Mouse (Mus musculus) c-Kit-positive CD71-positive TER-119-positive erythroid progenitor cells, embryonic 14.5 days (primary cell): ENCODE measurements around the gene Aprt.

Experiments
- DNase-seq: peaks from one replicate; pipeline ENCODE4 v3.0.0-alpha.2; 2013; ENCODE audit warnings: low spot score

Gene Aprt

GRCm38 (mm10) chr8:122576648-122577022 lies at the start of gene Aprt:
Gene Aprt, minus strand, starts transcription at chr8:122576909.
- peak; percentile 94 for DNase-seq

DNA sequence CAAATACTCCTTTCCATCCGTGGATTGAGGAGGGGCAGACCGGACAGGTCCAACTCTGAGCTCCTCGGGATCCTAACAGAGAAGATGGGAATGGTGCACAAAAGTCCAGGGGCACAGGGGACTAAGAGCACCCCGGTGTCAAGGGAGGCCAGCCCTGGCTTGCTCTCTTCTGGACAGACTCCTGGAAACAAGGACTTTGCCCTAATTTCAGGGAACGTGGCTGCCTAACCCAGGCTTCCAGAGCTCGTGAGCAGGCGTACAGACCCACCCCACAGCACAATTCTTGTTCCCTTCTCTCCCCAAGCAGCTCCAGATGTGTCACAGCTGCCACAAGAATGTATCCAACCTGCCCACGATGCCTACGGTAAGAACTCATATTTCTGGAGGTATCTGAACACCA lies 49.1 kb upstream of the Aprt start:
- DNase-seq = no peak

GRCm38 (mm10) chr8:122624653-122625052 lies 47.9 kb upstream of the Aprt start:
- DNase-seq = no peak

DNA sequence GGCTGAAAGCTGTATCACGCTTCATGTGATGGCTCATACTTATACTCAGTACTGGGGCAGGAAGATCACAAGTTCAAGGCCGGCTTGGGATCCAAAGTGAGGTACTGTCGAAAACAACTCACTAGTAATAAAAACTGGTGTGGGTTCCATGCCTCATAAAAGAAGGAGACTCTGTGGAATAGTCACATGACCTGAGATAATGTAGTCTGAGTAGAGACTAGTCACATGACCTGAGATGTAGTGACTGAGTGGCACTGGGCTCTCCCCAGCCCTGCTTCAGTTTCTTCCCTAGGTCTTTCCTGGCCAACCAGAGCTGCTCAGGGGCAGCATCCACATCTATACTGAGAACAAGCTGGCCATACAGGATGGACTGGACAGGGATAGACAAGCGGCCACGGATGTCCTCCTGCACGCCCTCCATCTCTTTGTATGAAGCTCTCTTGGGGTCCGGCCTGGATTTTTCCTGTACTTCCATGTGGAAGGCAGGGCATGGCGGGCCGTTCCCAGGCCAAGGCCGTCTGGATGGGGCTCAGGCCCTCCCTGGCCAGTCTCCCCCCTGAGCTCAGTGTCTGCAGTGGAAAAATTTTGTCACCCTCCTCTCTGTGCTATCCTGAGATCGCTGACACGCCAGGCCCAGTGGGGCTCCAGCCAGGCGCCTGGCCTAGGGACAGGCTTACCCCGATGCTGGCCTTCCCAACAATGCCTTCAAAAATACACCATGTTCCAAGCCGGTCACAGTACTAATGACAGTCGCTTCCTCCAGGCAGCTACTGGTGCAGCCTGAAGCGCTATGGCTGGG lies 47.3 kb upstream of the Aprt start:
- no peak for DNase-seq

GRCm38 (mm10) chr8:122622727-122623126 lies 46.0 kb upstream of the Aprt start, which contains the start of gene Pabpn1l:
Gene Pabpn1l, minus strand, starts transcription at chr8:122622739.
- no peak for DNase-seq

GRCm38 (mm10) chr8:122620446-122620845 lies 43.7 kb upstream of the Aprt start:
- no peak for DNase-seq

DNA sequence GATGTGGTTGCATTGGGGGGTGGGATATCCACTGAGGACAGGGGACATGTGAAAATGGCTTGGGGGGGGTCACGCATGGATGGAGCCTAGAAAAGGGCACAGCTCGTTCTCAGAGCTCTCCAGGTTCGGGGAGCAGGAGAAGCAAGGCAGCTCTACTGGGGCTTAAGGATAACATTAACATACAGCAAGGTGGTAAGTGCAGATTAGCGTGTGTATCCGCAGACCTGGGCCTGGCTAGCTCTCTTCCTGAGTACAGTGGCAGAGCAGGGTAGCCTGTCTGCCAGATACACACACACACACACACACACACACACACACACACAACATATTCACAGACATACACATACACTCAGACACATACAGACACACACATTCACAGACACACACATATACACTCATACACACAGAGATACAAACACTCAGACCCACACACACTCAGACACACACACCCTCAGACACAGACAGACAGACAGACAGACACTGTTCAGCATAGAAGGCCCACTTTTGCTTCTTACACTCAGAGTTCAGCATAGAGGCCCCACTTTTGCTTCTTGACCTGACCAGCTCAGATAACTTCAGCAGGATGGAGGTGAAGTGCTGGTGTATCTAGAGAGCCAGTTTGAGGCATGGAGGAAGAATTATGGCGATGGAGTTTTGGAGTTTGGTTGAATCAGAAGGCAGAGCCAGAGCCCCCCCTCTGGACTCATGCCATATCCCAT lies 42.1 kb upstream of the Aprt start:
- peak; percentile 77 for DNase-seq

GRCm38 (mm10) chr8:122617947-122618546 lies 41.3 kb upstream of the Aprt start:
- DNase-seq = peak; percentile 75

DNA sequence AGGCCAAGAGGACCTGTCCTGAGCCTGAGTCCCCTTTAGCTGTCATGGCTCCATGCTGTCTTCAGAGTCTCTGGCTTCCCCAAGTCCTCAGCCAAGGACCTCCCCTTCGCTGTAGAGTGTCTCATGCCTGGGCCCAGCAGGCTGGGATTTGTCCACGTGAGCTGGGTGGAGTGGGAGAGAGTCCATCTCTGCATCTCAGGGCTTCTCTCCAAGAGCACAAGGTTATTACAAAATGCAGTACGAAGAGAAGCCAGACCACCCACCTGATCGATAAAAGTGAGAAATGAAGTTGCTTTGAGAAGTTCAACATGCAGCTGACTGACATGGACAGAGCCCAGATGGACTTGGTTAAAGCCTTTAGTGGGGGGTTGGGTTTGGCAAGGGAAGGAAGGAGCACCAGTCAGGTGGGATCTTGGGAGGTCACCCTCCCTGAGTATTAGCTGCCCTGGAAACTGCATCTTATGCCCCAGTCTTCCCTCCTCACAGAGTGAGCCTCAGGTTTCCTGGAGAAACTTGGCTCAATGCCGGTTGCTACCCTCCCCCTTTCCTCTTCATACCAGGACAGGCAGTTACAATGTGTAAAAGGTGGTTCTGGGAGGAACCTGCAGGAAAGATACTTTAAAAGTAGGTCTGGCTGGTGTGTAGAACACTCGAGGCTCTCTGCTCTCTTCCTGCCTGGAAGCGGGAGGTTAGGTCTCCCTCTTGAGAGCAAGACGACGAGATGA lies 39.6 kb upstream of the Aprt start:
- DNase-seq = no peak

- DNase-seq = peak; percentile 99
Observed at GRCm38 (mm10) chr8:122611295-122612133, 34.8 kb upstream of the Aprt start, which contains the start of the genes Galns and Trappc2l. Gene Galns, minus strand, starts transcription at chr8:122611463. Gene Trappc2l, plus strand, starts transcription at chr8:122611640.

DNA sequence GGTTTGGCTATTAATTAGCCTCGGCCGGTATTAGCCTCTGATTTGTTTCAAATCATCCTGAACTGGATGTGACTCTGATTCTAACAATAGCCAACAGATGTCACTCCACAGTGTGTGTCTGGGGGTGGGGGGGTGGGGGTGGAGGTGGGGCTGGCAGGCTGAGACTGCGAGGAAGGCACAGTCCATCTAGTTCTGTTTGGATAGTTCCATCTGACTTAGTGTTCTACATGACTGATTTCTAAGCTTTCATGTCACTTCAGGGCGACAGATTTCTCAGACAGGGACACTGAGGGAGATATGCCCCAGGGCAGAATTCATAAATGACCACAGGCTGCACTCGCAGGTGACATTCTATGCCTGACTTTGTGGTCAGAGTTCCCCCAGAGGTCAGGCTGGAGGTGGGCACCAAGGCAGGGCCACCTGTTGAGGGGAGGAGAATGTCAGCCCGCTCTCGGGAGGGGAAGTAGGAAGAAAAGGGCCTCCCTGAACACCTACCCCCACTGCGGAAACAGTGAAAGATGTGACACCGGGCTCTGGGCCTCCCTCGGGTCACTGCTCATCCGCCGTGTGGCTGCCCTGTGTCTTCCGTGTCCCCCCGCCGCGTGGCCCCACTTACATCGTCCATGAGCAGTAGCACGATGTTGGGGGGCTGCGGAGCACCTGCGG lies 34.0 kb upstream of the Aprt start:
- DNase-seq = no peak

DNA sequence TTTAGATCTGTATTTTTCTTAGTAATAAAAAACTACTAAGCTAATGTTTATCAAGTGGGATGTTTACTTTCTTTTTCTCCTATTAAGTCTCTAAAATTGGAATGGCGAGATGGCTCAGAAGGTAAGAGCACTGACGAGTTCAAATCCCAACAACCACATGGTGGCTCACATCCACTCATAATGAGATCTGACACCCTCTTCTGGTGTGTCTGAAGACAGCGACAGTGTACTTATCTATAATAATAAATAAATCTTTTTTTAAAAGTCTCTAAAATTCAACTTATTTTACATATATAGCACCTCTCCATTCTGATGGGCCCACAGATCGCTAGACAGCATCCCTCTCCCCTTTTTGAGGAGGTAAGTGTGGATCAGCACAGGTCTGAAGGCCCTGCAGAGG lies 33.5 kb upstream of the Aprt start:
- no peak for DNase-seq

DNA sequence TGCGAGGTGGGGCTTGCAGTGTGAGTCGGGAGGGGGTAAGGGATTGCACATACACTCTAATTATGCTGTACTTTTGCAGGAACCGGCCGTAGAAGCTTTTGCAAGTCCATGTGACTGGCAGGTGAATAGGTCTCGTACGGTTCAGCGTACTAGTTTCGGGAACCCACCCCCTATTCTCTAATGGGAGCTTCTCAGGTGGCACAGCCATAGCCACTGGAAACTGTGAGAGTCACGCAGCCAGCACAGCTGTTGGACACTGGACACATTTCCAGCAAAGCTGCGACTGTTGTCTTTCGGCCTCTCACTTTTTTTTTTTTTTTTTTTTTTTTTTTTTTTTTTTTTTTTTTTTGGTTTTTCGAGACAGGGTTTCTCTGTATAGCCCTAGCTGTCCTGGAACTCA lies 30.1 kb upstream of the Aprt start:
- DNase-seq = no peak

- no peak for DNase-seq
Observed at GRCm38 (mm10) chr8:122605367-122605766, 28.7 kb upstream of the Aprt start.

DNA sequence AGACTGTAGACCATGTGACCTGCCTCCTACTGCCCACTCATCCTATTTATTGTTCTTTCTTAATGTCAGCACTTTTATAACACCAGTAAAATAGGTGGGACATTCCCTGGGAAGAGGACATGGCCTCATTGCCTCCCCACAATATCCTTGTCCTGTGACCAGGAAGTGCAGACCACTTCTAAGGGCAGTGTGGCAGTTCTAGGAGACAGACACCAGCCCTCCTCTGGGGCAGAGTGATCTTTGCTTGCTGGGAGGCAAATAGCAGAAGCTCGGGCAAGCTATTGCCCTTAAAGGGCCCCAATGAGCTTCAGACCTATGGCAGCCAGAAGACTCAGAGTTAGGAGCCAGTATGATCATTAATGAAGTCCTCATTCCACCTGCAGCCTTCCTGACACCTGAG lies 27.9 kb upstream of the Aprt start:
- no peak for DNase-seq

DNA sequence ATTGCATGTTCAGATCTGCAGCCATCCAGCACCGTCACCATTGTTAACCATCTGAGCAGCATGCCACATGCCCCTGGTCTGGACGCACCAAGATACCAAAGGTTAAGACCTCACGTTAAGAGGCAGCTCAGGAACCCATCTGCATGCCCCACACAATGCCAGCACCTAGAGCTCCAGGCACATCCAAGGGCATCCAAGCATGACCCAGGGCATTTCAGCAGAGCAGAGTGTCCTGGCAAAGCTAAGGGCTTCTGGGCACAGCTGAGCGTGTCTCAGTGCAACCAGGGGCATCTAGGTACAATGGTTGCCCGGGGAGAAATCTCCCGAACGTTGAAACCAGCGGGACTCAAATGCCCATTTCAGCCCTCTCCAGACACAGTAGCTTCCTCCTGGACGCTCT lies 24.0 kb upstream of the Aprt start:
- DNase-seq = no peak

DNA sequence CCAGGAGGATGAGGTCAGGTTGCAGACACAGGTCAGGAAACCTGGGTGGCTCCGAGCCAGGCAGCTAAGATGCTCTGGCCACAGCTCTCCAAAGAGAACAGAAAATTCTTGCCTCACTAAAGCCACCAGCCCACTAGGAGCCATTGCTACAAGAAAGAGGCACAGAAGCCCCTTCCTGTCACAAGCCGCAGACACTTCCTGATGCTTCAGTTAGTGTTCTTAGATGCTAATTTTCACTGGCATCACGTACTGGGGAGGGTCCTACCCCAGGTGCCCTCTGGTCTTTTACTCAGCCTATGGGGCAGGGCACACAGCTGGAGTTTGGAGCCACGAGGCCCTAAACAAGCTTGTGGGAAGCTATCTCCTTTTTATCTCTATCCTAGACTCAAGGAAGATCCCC lies 19.3 kb upstream of the Aprt start:
- DNase-seq = no peak

GRCm38 (mm10) chr8:122593783-122594507 lies 17.2 kb upstream of the Aprt start:
- DNase-seq = no peak

GRCm38 (mm10) chr8:122593240-122593639 lies 16.5 kb upstream of the Aprt start:
- DNase-seq = no peak

GRCm38 (mm10) chr8:122586749-122587148 lies 10.0 kb upstream of the Aprt start:
- no peak for DNase-seq
